Mouse (Mus musculus) megakaryocyte, adult 5-6 weeks (primary cell): ENCODE measurements around the gene Olfr1338. TPM values are rescaled to one million over a fixed set of nuclear protein-coding genes. Genes with fewer than 3 reads are reported as not detected.
"Not testable (repeated sequence)": the region's sequence is repeated elsewhere in the genome, so short reads cannot be mapped to it uniquely, and the experiment has no call there.

Experiments
- ATAC-seq: 2 replicates; pipeline ENCODE4 v1.8.0; 2016; ENCODE audit warnings: mild to moderate bottlenecking, inconsistent platforms; ENCODE audit not compliant: poor library complexity, severe bottlenecking
- total RNA-seq, 2 experiments: library from RNA; stranded (forward) in 1 of 2; stranded (reverse) in 1 of 2; fragments of 153-499, 151-499 nt in 1 of 2; fragments of 221-1000, 200-1000 nt in 1 of 2; gene quantifications; 2 replicates each; pipeline versions ENCODE4 v1.2.3 to v1.2.4; 2015 to 2017

The Olfr1338 gene
- total RNA-seq (2015) (not detected in 2 replicates), total RNA-seq (2017) (not detected in 2 replicates)

- ATAC-seq: no peak
These were observed at the start of gene Olfr1338 for GRCm38 (mm10) chr4:118758637-118759036. TSS of gene Olfr1338 (minus strand) at chr4:118758737.

GRCm38 (mm10) chr4:118792796-118793195 is 34.3 kb upstream of the Olfr1338 start:
- ATAC-seq: not testable (repeated sequence)

- ATAC-seq: no peak
These were observed 23.9 kb upstream of the Olfr1338 start, which contains the start of gene Olfr1337 for GRCm38 (mm10) chr4:118782486-118782885. TSS of gene Olfr1337 (minus strand) at chr4:118782586.

GRCm38 (mm10) chr4:118741881-118742280 is 16.7 kb downstream of the Olfr1338 start:
- no peak for ATAC-seq

- ATAC-seq: no peak
These were observed 17.4 kb downstream of the Olfr1338 start for GRCm38 (mm10) chr4:118740988-118741698.

GRCm38 (mm10) chr4:118739574-118739973 is 19.0 kb downstream of the Olfr1338 start:
- no peak for ATAC-seq

- ATAC-seq: no peak
These were observed 26.7 kb downstream of the Olfr1338 start, which contains the start of gene Olfr1339 for GRCm38 (mm10) chr4:118731875-118732274. TSS of gene Olfr1339 (plus strand) at chr4:118732175.

GRCm38 (mm10) chr4:118721742-118722483 is 36.6 kb downstream of the Olfr1338 start:
- no peak for ATAC-seq

GRCm38 (mm10) chr4:118719838-118720237 is 38.7 kb downstream of the Olfr1338 start, which contains the start of gene Olfr1340:
TSS of gene Olfr1340 (plus strand) at chr4:118720138.
- no peak for ATAC-seq

GRCm38 (mm10) chr4:118711656-118712055 is 46.9 kb downstream of the Olfr1338 start:
- ATAC-seq: no peak

GRCm38 (mm10) chr4:118708086-118708485 is 50.5 kb downstream of the Olfr1338 start:
- no peak for ATAC-seq

GRCm38 (mm10) chr4:118703223-118703622 is 55.3 kb downstream of the Olfr1338 start, which contains the start of gene Olfr1341:
TSS of gene Olfr1341 (plus strand) at chr4:118703523.
- no peak for ATAC-seq

Other genes with a start within 250 kb of the Olfr1338 start
- gene 2610528J11Rik, start 231.7 kb downstream of the Olfr1338 start, total RNA-seq (2015): not detected in 2 replicates
- not detected in 2 replicates for gene 2610528J11Rik, start 231.7 kb downstream of the Olfr1338 start, total RNA-seq (2017)
- gene Tmem125, start 214.7 kb downstream of the Olfr1338 start, total RNA-seq (2015): 0.18 TPM in 1 of 2 replicates, not detected in the other
- gene Tmem125, start 214.7 kb downstream of the Olfr1338 start, total RNA-seq (2017): not detected in 2 replicates
- gene Cfap57, start 138.0 kb downstream of the Olfr1338 start, total RNA-seq (2015): not detected in 2 replicates
- 0.16 and 0.18 TPM in 2 replicates for gene Cfap57, start 138.0 kb downstream of the Olfr1338 start, total RNA-seq (2017)
- gene Ebna1bp2, start 137.9 kb downstream of the Olfr1338 start, total RNA-seq (2015): 54.9 and 61.9 TPM in 2 replicates
- 46.8 and 63.7 TPM in 2 replicates for gene Ebna1bp2, start 137.9 kb downstream of the Olfr1338 start, total RNA-seq (2017)
- gene Olfr62, start 99.8 kb downstream of the Olfr1338 start, total RNA-seq (2015): not detected in 2 replicates
- gene Olfr62, start 99.8 kb downstream of the Olfr1338 start, total RNA-seq (2017): not detected in 2 replicates
- not detected in 2 replicates for gene Olfr1342, start 66.0 kb downstream of the Olfr1338 start, total RNA-seq (2015)
- gene Olfr1342, start 66.0 kb downstream of the Olfr1338 start, total RNA-seq (2017): not detected in 2 replicates
- not detected in 2 replicates for gene Olfr1341, start 55.2 kb downstream of the Olfr1338 start, total RNA-seq (2015)
- gene Olfr1341, start 55.2 kb downstream of the Olfr1338 start, total RNA-seq (2017): not detected in 2 replicates
- not detected in 2 replicates for gene Olfr1340, start 38.6 kb downstream of the Olfr1338 start, total RNA-seq (2015)
- not detected in 2 replicates for gene Olfr1340, start 38.6 kb downstream of the Olfr1338 start, total RNA-seq (2017)
- not detected in 2 replicates for gene Olfr1339, start 26.6 kb downstream of the Olfr1338 start, total RNA-seq (2015)
- not detected in 2 replicates for gene Olfr1339, start 26.6 kb downstream of the Olfr1338 start, total RNA-seq (2017)
- gene Olfr1337, start 23.8 kb upstream of the Olfr1338 start, total RNA-seq (2015): not detected in 2 replicates
- not detected in 2 replicates for gene Olfr1337, start 23.8 kb upstream of the Olfr1338 start, total RNA-seq (2017)
- gene Olfr1335, start 51.2 kb upstream of the Olfr1338 start, total RNA-seq (2015): not detected in 2 replicates
- gene Olfr1335, start 51.2 kb upstream of the Olfr1338 start, total RNA-seq (2017): not detected in 2 replicates
- gene Olfr1333, start 77.5 kb upstream of the Olfr1338 start, total RNA-seq (2015): not detected in 2 replicates
- gene Olfr1333, start 77.5 kb upstream of the Olfr1338 start, total RNA-seq (2017): not detected in 2 replicates
- gene Olfr1331, start 105.9 kb upstream of the Olfr1338 start, total RNA-seq (2015): not detected in 2 replicates
- not detected in 2 replicates for gene Olfr1331, start 105.9 kb upstream of the Olfr1338 start, total RNA-seq (2017)
- not detected in 2 replicates for gene Olfr1330, start 129.9 kb upstream of the Olfr1338 start, total RNA-seq (2015)
- gene Olfr1330, start 129.9 kb upstream of the Olfr1338 start, total RNA-seq (2017): not detected in 2 replicates
- gene Olfr1329, start 158.7 kb upstream of the Olfr1338 start, total RNA-seq (2015): not detected in 2 replicates
- gene Olfr1329, start 158.7 kb upstream of the Olfr1338 start, total RNA-seq (2017): not detected in 2 replicates
- gene Olfr1328, start 179.9 kb upstream of the Olfr1338 start, total RNA-seq (2015): not detected in 2 replicates
- gene Olfr1328, start 179.9 kb upstream of the Olfr1338 start, total RNA-seq (2017): not detected in 2 replicates
- not detected in 2 replicates for gene Lao1, start 202.8 kb upstream of the Olfr1338 start, total RNA-seq (2015)
- not detected in 2 replicates for gene Lao1, start 202.8 kb upstream of the Olfr1338 start, total RNA-seq (2017)